23 mouse cellular contexts compared by ENCODE assay signal in the genomic region with DNA sequence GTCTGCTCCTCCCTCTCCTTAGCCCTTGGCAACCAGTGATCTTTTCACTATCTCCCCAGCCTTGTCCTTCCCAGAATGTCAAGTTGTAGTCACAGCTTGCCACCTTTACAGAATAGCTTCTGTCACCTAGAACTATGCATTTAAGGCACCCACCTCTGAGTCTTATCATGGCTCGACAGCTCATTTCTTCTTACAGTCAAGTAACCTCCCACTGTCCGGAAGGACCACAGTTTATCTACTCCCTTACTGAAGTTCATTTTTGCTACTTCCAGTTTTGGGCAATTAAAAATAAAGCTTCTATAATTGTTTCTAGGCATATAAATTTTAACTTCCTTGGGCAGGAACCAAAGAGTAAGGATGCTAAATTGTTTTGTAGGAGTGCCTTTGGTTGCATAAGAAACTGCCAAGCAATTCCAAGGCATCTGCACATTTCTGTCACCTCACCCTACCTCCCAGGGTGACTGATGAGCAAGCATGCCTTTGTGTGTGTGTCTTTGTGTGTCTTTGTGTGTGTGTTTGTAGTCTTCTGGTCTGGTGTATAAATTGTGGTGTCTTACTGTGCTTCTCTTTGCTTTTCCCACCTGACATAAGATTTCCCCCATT.
"Had no signal": no experiment of that assay in that cellular context is flagged by ENCODE, and none has a peak within 500 bp of the region (broad histone marks: within the 10 kb centered on the region; RNA-seq: fewer than 3 reads in every experiment).

No protein-coding gene starts in this region.

- DNase-seq: kidney, adult 2 months; kidney, postnatal 25 days; layer of hippocampus, adult 9-11 months; liver, postnatal 0 days; lung, embryonic 14.5 days; lung, postnatal 36 days; midbrain, embryonic 14.5 days; spleen, adult 18-20 months; thymus, adult 18-20 months; thymus, postnatal 36 days had no signal

- H3K4me2 ChIP-seq: limb, embryonic 12.5 days; limb, embryonic 15.5 days; liver, embryonic 11.5 days; lung, embryonic 14.5 days; neural tube, embryonic 12.5 days; neural tube, embryonic 15.5 days; stomach, embryonic 15.5 days had no signal

- ATAC-seq: intestine, postnatal 0 days; liver, postnatal 0 days; lung, postnatal 0 days had no signal

- H3K27me3 ChIP-seq: limb, embryonic 12.5 days; limb, embryonic 15.5 days; megakaryocyte, embryonic 14.5 days; neural tube, embryonic 12.5 days; neural tube, embryonic 15.5 days; stomach, embryonic 15.5 days had no signal

- H3K4me1 ChIP-seq: limb, embryonic 12.5 days; limb, embryonic 15.5 days; megakaryocyte, embryonic 14.5 days; midbrain, embryonic 10.5 days; neural tube, embryonic 12.5 days; stomach, embryonic 15.5 days had no signal

- H3K27ac ChIP-seq: kidney, postnatal 0 days; layer of hippocampus, adult 2 months; limb, embryonic 12.5 days; limb, embryonic 15.5 days; liver, embryonic 14.5 days; midbrain, embryonic 10.5 days; neural tube, embryonic 12.5 days; neural tube, embryonic 15.5 days; stomach, embryonic 15.5 days had no signal

- H3K36me3 ChIP-seq: limb, embryonic 12.5 days; limb, embryonic 15.5 days; midbrain, embryonic 10.5 days; neural tube, embryonic 12.5 days; neural tube, embryonic 15.5 days; stomach, embryonic 15.5 days had no signal

- H3K9me3 ChIP-seq: limb, embryonic 12.5 days; limb, embryonic 15.5 days; midbrain, embryonic 10.5 days; neural tube, embryonic 12.5 days; neural tube, embryonic 15.5 days; stomach, embryonic 15.5 days had no signal

- H3K9ac ChIP-seq: limb, embryonic 12.5 days; limb, embryonic 15.5 days; liver, embryonic 14.5 days; liver, postnatal 0 days; lung, embryonic 14.5 days; neural tube, embryonic 12.5 days; neural tube, embryonic 15.5 days; stomach, embryonic 15.5 days had no signal

- H3K4me3 ChIP-seq: layer of hippocampus, adult 2 months; limb, embryonic 12.5 days; limb, embryonic 15.5 days; megakaryocyte, embryonic 14.5 days; midbrain, embryonic 10.5 days; neural tube, embryonic 12.5 days; neural tube, embryonic 15.5 days; stomach, embryonic 15.5 days had no signal
